Mouse (Mus musculus): ENCODE results near the gene Ttc25.

Ttc25 gene

GRCm38 (mm10) chr11:100544832-100545745 is at the start of gene Ttc25:
Gene Ttc25 (plus strand): TSS chr11:100545607.
- peak; percentile 88 to 90 for DNase-seq

GRCm38 (mm10) chr11:100500241-100500640 is 45.2 kb upstream of the Ttc25 start:
- DNase-seq, result no peak

DNA sequence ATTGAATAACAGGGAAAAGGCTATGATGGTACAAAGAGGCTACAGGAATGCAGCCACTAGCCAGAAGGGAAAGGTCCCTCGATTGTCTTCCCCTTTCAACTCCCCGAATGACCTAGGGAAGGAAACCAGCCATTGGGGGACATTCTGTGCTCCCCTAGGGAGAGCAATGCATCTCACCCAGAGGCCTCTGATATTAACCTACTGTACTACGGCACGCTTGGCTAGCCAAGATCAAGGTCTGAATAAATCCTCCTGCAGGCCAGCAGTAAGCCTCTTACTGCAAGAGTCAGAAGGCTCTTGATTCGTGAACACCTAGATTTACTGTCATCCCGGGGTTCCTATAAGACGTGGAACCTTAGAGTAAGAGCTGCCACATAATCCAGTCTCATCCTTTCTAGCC is 44.8 kb upstream of the Ttc25 start:
- peak in 1 of 2 experiments; percentile 64 for DNase-seq

DNA sequence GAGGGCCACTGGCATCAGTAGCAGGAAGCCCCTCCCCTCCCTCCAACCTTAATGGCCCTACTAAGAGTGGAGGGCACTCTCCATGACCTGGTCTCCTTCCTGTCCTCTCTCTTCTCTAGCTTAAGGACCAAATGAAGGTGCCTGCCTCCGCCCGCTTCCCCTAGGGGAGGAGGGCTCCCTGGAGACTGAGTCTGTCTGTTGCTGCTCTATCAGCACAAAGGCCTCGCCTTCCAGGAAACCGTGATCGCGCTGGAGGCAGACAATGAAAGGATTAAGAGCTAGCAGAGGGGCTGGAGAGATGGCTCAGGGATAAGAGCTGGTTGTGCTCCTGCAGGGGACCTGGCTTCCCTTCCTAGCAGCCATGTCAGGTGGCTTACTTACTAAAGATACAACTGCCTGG is 44.1 kb upstream of the Ttc25 start:
- no peak for DNase-seq

- no peak for DNase-seq
These were observed 40.3 kb upstream of the Ttc25 start for GRCm38 (mm10) chr11:100504990-100505660.

DNA sequence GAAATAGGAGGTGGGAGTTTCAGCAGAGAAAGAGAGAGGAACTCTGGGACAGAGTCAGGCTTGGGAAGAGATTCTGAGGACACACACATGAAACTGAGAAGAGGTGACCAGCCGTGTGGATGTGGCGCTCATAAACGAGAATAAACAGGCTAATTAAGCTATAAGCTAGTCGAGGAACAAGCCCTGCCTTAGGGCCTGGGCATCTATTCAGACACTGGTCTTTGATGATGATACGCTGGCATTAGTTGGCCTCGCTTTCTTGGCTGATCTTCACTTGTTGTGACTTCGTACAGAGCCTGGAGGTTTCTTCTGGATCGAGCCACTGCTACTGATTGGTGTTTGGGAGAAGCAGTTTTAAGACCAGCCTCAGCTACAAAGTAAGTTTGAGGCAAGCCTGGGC is 39.4 kb upstream of the Ttc25 start:
- no peak for DNase-seq

DNA sequence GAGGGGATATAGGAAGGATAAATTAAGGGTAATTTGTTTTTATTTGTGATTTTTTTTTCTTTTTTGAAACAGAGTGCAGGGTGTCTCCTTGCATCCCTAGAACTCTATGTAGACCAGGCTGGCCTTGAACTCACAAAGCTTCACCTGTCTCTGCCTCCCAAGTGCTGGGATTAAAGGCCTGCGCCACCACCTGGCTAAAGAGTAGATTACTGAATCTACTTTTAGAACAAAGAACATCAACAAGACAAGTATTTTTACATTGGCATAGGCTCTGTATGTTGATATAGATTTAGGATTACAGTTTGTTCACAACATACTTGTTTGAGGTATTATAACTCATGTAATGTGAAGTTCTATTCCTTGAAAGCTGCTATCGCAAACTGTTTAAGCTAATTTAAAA is 34.9 kb upstream of the Ttc25 start:
- no peak for DNase-seq

- DNase-seq, result peak; percentile 31 to 48
These were observed 33.0 kb upstream of the Ttc25 start for GRCm38 (mm10) chr11:100512384-100512783.

DNA sequence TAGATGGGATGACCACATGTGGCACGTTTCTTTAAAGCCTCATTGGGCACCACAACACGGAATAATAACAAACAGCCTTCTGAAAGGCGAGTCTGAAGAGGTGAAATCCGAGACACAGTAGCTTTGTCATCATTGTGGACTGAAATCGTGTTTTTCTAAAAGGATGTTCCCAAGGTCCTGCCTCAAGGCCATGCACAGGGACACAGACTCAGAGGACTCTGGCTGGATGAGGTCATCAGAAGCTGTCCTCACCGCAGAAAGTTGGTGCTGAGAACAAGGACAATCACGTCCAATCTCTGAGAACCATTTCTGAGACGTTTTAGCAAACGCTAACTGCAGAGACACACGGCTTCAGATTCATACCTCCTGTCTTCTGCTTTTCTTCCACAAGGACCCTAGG is 31.7 kb upstream of the Ttc25 start:
- DNase-seq, result no peak

- DNase-seq, result peak; percentile 50 to 66
These were observed 30.3 kb upstream of the Ttc25 start for GRCm38 (mm10) chr11:100515061-100515460.

DNA sequence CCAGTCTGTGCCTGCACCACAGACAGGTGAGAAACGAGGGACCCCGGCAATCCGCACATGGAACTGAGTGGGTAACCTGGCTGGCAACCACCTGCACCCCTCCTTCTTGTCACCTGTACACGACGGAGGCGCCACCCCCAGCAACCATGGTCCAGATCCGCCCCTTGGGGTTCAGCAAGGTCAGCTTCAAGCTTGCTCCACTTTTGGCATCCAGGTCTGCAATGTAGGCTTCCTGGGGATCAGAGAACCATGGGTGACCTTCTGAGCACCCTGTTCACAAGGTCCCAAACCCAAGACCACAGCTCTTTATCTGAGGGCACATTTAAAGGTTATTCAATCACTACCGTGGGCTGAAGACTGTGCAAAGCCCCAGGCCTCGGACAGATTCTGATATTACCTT is 29.6 kb upstream of the Ttc25 start:
- no peak for DNase-seq

- DNase-seq, result no peak
These were observed 29.1 kb upstream of the Ttc25 start for GRCm38 (mm10) chr11:100516291-100516690.

GRCm38 (mm10) chr11:100518188-100518591 is 27.2 kb upstream of the Ttc25 start:
- DNase-seq, result peak; percentile 86 to 93

- DNase-seq, result no peak
These were observed 26.2 kb upstream of the Ttc25 start for GRCm38 (mm10) chr11:100519188-100519587.

GRCm38 (mm10) chr11:100520838-100521237 is 24.6 kb upstream of the Ttc25 start:
- peak; percentile 77 to 84 for DNase-seq

DNA sequence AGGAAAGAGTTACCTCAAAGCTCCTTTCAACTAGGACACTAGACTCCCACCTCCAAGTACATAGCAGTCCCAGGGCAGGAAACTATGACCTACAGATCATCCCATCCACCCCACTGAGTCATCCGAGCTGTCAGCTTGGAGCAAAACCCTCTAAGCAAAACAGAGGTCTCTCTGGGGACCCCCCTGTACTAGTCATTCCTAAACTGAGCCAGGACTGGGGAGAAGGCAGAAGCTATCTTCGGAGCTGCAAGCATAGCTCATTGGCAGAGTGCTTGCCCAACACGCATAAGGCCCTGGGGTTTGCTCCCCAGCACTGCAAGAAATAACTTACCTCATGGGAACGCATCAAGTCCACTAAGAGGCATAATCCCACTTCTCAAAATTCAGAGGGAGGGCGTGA is 21.0 kb upstream of the Ttc25 start:
- no peak for DNase-seq

DNA sequence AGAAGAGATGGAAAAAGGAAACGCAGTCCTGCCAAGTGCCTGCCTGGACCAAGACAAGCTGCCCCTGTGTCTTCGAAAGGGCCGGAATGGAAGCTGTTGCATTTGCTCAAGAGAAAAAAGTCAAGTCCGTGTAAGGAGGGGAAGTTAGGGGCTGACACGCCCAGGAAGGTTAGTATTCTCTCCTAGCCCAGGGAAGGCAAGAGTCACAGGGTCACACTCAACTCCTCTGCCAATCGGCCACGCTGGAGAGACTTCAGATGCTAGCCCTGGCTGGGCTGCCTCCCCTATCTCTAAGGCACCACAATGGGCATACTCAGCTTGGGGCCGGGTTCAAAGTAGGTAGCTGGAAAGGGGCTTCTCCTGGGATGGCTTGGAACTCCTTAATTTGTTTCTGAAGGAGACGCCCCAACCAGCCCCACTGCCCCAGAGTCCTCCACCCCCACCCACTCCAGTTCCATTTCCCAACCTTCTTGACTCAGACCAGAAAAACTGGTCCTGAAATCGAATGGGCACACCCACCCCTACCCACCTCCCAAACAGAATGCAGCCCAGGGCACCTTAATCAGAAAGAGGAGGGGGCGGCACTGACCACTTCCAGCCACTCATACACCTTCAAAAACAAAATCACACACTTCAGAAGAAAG is 20.3 kb upstream of the Ttc25 start:
- no peak for DNase-seq

DNA sequence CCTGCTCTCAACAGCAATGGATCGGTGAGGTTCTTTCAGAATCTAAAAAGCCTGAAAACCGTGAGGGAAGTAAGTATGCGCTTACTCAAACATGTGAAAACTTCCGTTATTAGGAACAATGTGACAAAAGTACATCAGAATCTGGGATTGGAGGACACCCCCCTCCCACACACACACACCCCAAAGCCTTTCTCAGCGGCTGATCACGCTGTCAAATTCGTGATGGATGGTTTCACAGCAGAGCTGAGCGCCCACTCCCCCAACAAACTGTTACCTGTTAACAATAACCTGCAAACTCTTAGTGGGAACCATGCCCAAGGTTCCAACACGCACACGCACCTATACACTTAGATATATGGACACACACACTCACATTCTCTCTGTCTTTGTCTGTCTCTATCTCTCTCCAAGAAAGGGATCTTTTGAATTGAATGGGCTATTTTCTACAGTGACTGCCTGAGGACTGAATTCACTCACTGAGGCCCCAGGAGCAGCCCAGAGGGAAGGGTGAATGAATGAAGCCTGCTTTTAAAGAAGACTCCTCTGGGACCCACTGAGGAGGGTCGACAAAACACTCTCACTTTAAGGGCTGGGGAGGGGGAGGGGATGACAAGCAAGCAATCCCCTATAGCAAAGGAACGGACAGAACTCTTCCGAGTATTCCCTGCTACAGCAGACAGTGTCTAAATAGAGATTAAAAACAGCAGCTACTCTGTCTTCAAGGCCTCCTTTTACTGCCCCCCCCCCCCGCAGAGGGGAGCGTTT is 19.2 kb upstream of the Ttc25 start:
- no peak for DNase-seq

DNA sequence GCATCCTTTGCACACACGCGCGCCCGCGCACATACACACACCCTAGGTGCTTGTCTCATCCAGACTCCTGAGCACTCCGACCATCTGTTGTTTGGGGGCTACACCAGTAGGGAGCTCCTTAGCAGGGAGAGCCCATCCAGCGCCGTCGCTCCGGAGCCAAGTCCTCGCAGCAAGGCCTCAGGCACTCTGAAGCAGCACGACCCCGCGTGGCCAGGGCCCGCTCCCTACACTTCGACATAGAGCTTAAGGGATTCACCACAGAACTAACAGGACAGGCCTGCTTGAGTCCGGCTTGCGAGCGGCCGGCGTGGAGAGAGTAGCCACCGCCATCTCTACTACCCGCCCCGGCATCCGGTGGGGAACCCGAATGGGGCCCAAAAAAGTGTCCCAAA is 18.3 kb upstream of the Ttc25 start:
- DNase-seq, result peak; percentile 60 to 68

- peak; percentile 99 for DNase-seq
These were observed 17.7 kb upstream of the Ttc25 start, which contains the start of gene Acly for GRCm38 (mm10) chr11:100527458-100528374. Gene Acly (minus strand): TSS chr11:100528000.

DNA sequence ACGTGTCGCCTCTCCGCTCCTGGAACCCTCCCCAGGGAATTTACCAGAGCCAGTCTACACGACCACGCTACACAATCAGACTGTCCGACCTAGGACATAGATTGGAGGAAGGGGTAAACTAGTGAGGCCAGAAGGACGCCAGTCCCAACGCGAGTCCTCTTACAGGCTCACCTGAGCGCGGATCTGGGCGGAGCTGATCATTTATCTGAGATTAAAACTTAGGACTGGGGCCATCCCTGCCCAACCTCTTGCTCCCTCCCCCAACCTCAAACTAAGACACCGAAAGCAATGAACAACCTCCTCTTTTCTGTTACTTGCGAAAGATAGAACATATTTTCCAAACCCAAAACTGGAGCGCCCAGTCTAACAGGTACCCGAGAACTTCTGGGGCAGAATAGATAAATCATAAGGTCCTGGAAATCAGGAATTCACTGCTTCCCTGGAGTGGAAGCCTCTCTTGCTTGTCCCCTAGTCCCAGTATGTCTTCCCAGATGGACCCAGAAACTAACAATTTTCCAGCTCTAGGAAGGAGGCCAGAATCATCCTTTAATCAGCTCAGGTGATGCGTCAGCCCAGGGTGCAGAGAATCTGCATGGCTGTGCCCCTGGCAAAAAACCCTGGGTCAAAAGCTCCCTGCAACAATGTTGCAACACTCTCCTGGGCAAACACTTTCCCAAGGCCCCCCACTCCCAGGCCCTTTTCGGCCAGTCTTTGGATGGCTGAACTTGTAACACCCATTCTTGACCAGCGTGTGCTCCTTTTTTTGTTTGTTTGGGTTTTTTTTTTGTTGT is 16.8 kb upstream of the Ttc25 start:
- no peak for DNase-seq
